Mouse (Mus musculus): Measurements from ENCODE around the gene Tcea3. TPM values are rescaled to one million over a fixed set of nuclear protein-coding genes. Genes with fewer than 3 reads are reported as not detected.

Gene Tcea3
- total RNA-seq, 2 experiments from 2014 or later: 344 to 373 TPM

- DNase-seq: no peak
Observed at GRCm38 (mm10) chr4:136242065-136242703, 5.3 kb upstream of the Tcea3 start.

DNA sequence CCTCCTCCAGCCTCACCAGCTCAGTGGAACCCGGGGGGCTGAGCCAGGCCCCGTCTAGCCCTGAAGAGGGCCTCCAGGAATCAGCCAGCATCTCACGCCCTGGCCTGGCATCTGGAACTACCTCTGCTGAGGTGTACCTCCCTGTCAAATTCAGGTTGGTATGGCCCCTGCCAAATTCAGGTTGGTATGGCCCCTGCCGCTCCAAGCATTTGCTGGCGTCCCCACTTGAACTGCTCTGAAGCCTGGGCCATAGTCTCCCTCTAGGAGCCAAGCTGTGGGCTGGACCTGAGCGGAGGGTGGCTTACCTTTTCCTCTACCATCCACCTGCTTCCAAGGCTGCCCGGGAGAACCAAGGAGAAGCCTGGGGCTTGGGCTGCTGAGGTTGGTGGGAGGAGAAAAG is 4.8 kb upstream of the Tcea3 start:
- intact Hi-C loops (cut with DNase I): loop anchor here (2.0 kb wide), 1 partner anchor 82 kb away; no protein-coding TSS in a partner anchor
- no peak for TF ChIP-seq CTCF (IDR thresholded peaks at IDR 0.05)
- H3K27ac ChIP-seq: no peak overlapping the region
- H3K4me3 ChIP-seq: no peak overlapping the region
- no peak for DNase-seq

More at GRCm38 (mm10) chr4:136242065-136242703, 5.3 kb upstream of the Tcea3 start:
- intact Hi-C loops (cut with DNase I): loop anchor here (2.0 kb wide), 1 partner anchor 83 kb away; no protein-coding TSS in a partner anchor
- Histone ChIP-seq H3K27ac (no peak overlapping the region), H3K4me3 (no peak overlapping the region)
- TF ChIP-seq CTCF (IDR thresholded peaks at IDR 0.05): peak; percentile 79

GRCm38 (mm10) chr4:136244208-136244607 is 3.3 kb upstream of the Tcea3 start:
- peak overlapping the region; percentile 56 for H3K27ac ChIP-seq
- DNase-seq: no peak
- intact Hi-C loops (cut with DNase I): no loop called here
- no peak overlapping the region for H3K4me3 ChIP-seq
- TF ChIP-seq CTCF (IDR thresholded peaks at IDR 0.05): peak; percentile 39

DNA sequence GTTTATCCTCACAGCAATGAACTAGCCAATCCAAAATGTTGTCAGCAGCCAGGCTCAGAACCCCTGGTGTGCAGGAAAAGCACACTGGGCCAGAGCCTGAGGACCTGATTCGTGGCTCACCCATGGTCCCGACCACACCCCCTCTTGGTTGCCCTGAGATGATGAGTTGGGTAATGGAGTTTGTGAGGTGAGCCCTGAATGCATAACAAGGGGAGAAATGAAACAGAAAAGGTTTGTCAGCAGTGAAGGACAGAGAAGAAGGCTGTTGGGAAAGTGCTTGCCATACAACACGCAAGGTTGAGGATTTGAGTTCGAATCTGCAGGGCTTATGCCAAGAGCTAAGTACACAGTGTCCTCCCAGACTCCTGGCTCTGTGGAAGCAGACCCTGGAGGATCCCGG is 1.8 kb upstream of the Tcea3 start:
- TF ChIP-seq CTCF (IDR thresholded peaks at IDR 0.05): no peak
- Histone ChIP-seq H3K4me3 (no peak overlapping the region), H3K27ac (peak overlapping the region; percentile 99; the same call in 1 of the 2 replicates)
- intact Hi-C loops (cut with DNase I): no loop called here
- DNase-seq: no peak

DNA sequence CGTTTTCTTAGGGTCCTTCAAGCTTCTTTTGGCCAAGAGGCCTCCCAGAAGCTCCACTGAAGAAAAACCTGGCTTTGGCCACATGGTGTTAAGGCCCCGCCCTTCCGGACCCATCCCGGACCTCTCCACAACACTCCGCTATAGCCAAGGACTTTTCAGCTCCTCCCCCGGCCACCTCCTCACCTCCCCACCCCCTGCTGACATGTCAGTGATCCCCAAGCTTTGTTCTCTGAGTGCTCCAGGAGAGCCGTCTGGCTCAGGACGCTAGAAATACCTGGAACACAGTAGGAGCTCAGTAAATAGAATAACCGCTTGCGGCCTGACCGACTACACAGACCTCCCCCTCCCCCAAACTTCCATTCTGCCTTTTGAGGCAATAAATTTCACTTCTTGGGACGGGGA is 960 bp upstream of the Tcea3 start:
- TF ChIP-seq CTCF (IDR thresholded peaks at IDR 0.05): no peak
- intact Hi-C loops (cut with DNase I): no loop called here
- no peak for DNase-seq
- H3K4me3 ChIP-seq: peak overlapping the region; percentile 94
- H3K27ac ChIP-seq: peak overlapping the region; percentile 99

DNA sequence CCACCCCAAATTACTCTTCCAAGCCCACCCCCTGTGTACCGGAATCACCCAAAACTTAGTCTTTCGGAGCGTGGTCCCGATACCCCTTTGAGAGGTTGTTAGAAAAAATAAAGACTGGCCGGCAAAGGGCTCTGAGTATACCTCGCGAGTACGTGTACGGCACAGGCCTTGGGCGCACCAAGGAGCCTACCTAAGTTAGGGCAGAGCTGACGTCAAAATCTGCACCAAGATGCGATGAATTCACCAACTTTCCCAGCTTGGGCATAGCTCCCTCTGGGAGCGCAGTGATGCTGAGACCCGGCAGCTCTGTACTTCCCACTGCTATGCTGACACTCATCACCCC is 172 bp upstream of the Tcea3 start:
- no peak for DNase-seq
- TF ChIP-seq CTCF (IDR thresholded peaks at IDR 0.05): no peak
- Histone ChIP-seq H3K4me3 (peak overlapping the region; percentile 94), H3K27ac (peak overlapping the region; percentile 99)
- intact Hi-C loops (cut with DNase I): no loop called here

- intact Hi-C loops (cut with DNase I): no loop called here
- no peak for TF ChIP-seq CTCF (IDR thresholded peaks at IDR 0.05)
- peak; percentile 85 for DNase-seq
- H3K27ac ChIP-seq: peak overlapping the region; percentile 99
- H3K4me3 ChIP-seq: peak overlapping the region; percentile 94
Observed at GRCm38 (mm10) chr4:136248464-136249331, 1.2 kb downstream of the Tcea3 start.

DNA sequence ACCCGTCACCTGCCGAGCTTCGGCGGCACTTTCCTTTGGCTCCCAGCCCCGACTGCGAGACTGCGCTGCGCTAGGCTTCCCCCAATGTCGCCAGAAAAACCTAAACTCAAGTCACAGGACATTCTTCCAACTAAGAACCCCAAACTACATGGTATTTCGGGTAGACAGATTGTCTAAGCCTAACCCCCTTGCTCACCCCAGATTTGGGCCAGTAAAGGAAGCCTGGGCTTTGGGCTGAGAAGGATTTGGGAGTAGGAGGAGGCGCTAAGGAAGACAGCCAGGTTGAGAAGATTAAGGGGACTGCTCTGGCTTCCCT is 1.8 kb downstream of the Tcea3 start:
- DNase-seq: peak; percentile 63
- H3K27ac ChIP-seq: peak overlapping the region; percentile 99
- intact Hi-C loops (cut with DNase I): no loop called here
- TF ChIP-seq CTCF (IDR thresholded peaks at IDR 0.05): no peak
- peak overlapping the region; percentile 94 for H3K4me3 ChIP-seq

- intact Hi-C loops (cut with DNase I): no loop called here
- TF ChIP-seq CTCF (IDR thresholded peaks at IDR 0.05): no peak
- DNase-seq: peak; percentile 89
- H3K27ac ChIP-seq: peak overlapping the region; percentile 99
- peak overlapping the region; percentile 94 for H3K4me3 ChIP-seq
Observed at GRCm38 (mm10) chr4:136249780-136250179, 2.3 kb downstream of the Tcea3 start.

DNA sequence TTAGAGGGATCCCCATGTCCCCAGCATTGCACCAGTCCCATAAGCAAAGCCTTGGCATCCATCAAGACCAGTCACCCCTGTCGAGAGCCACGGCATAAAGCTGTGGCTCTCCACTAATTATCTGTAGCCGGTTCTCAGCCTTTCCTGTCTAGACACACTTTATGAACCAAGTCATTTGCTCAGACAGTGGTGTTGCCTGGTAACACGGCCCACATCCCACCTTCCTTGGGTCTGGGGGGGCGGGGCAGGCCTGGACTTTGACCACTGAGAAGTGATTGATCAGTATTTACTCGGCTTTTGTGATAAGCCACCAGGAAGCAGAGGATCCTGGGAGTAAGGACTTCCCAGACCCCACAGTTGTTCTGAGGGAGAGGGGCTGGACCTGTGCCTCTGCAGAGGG is 8.4 kb downstream of the Tcea3 start:
- intact Hi-C loops (cut with DNase I): no loop called here
- H3K27ac ChIP-seq: no peak overlapping the region
- no peak overlapping the region for H3K4me3 ChIP-seq
- DNase-seq: no peak
- no peak for TF ChIP-seq CTCF (IDR thresholded peaks at IDR 0.05)

GRCm38 (mm10) chr4:136256696-136257095 is 9.2 kb downstream of the Tcea3 start:
- no peak for DNase-seq
- intact Hi-C loops (cut with DNase I): no loop called here
- Histone ChIP-seq H3K4me3 (no peak overlapping the region), H3K27ac (no peak overlapping the region; the same call in 1 of the 2 replicates)
- TF ChIP-seq CTCF (IDR thresholded peaks at IDR 0.05): no peak

GRCm38 (mm10) chr4:136259916-136260315 is 12.4 kb downstream of the Tcea3 start:
- no peak overlapping the region for H3K4me3 ChIP-seq
- TF ChIP-seq CTCF (IDR thresholded peaks at IDR 0.05): no peak
- no peak for DNase-seq
- peak overlapping the region; percentile 79 for H3K27ac ChIP-seq
- intact Hi-C loops (cut with DNase I): loop anchor here (2.0 kb wide), 1 partner anchor 65 kb away; no protein-coding TSS in a partner anchor

DNA sequence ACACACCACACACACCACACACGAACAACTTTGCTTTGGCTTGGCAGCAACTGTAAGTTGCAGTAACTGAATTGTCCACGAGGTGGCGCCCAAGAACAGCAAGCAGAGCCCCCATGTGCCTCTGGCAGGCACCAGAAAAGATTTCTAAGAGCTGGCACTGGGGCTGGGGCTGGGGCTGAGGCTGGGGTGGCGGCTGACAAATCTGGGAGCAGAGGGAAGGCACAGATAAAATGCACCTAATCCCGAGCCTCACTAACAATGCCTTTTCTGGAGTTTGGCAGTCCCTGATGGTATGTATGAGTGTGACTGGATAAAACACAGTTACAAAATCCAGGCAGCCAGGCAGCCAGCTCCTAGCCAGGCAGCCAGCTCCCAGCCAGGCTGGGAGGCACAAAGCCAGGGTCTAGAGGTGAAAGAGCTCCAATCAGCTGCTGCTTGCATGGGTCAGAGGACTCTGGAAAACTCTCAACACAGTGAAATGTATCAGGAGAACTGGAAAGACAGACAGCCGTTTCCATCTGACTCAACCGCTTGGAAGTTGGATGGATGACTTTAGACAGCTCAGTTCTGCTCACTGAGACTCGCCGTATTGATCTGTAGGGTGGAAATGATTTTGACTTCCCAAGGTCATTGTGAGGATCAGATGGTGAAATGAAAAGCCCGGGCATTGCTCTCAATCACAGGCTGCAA is 13.1 kb downstream of the Tcea3 start:
- Histone ChIP-seq H3K27ac (peak overlapping the region; percentile 84), H3K4me3 (peak overlapping the region; percentile 35)
- intact Hi-C loops (cut with DNase I): loop anchor here (1.0 to 2.0 kb wide), 2 partner anchors 25 to 64 kb away; no protein-coding TSS in a partner anchor
- TF ChIP-seq CTCF (IDR thresholded peaks at IDR 0.05): peak; percentile 71
- peak; percentile 90 for DNase-seq

All from gastrocnemius, adult 2 months (tissue).